Mouse (Mus musculus) ovary, adult 18-20 months (tissue): ENCODE data around the gene Gm10842.

Source experiments
- DNase-seq: peaks from one replicate; pipeline ENCODE4 v3.0.0; 2022; ENCODE audit warnings: low spot score, mixed read lengths

The Gm10842 gene

DNA sequence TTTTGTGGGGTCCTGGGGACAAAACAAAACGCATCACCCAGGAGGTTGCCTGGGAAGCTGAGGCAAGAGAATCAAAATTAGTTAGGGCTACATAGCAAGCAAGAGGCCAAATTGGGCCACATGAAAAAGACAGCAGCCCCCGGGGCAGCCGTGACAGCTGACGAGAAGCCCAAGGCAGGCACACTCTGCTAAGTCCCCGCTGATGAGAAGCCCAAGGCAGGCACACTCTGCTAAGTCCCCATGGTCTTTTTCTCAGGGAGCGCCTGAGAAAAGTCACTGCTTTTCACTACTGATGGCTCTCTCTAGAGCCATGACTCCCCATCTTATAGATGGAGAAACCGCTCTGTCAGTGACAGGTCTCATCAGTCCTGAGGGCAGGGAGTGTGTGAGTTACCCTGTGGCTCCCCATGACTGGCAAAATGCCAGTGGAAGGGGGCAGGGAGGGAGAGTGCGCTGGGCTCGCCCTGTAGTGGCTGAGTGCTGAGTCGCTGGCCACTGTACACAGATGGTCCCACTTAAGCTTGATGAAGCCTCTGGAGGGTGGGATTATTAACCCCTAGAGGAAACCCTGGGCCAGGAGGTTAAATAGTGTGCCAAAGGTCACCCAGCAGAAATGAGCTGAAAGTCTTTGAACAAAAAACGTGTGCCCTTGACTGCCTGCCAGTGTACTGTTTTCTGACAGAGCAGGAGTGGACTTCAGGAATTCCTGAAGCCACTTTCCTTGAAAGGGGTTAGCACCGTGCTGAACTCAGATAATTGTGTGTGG lies 6.6 kb downstream of the Gm10842 start:
- peak; percentile 7 for DNase-seq

DNA sequence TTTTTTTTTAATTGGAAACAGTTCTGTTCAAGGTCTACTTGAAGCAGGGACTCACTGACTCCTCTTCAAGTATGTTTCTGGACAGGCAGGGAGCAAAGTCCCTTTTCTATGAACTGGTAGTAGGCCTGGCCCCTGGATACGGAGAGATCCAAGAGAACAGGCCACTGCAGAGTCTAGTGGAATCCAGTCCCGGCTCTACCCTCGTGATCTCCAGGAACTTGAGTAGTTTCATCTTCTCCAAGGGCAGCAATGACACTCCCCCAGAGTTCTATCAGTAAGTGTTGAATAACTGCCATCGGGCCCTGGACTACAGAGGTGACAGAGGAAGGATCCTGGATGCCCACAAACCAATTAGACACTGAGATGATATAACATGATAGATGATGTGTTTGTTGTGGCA lies 9.2 kb downstream of the Gm10842 start:
- DNase-seq: no peak

DNA sequence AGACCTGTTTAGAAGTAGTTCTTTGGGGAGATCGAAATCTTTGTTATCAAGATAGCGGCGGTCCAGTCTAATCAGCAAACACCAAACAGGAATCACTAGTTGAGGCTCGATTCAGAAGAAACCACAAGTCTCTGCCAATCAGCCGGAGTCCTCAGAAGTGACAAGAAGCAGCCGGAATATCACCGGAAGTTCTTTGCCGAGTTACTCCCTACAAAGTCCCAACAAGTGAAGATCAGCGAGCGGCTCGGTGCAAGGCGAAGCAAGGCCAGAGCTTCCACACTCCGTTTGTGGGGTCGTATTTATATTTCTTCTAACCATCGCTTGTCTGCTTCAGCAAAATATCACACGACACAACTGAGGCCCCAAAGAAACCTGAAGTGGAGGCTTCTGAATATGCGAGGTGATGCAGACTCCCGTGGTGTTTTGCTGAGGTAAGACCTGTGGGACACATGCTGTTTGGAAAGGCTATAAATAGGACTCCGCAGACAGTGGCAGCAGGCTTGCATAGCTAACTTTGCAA lies 10.1 kb downstream of the Gm10842 start:
- DNase-seq: no peak

- no peak for DNase-seq
These were observed 11.4 kb downstream of the Gm10842 start for GRCm38 (mm10) chr11:105158047-105158446.

DNA sequence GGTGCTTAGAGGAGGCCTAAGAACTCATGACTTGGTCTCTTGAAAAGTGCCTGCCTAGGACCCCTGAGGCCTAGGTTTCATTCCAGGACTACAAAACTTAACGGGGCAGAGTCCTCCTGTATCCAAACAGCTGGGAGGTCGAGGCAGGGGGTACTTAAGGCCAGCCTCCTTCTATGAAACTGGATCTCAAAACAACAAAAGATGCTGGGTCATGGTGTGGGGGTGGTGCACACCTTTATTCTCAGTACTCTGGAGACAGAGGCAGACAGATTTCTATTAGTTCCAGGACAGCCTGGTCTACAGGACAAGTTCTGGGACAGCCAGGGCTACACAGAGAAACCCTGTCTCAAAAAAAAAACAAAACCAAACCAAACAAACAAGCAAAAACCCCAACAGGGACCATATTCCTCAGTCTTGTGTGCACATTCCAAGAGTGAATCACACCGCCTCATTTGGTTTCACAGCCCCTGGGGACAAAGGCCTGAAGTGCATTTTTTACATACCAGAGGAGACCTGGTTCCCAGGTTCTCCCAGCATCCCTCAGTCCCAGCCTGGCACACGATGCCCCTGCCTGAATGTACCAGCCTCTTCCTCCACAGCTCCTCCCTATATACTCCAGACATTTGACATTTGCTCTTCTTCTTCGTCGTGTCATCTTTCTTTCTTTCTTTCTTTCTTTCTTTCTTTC lies 13.1 kb downstream of the Gm10842 start:
- no peak for DNase-seq

GRCm38 (mm10) chr11:105161411-105161810 lies 14.7 kb downstream of the Gm10842 start:
- no peak for DNase-seq

GRCm38 (mm10) chr11:105164516-105165510 lies 18.1 kb downstream of the Gm10842 start:
- no peak for DNase-seq

DNA sequence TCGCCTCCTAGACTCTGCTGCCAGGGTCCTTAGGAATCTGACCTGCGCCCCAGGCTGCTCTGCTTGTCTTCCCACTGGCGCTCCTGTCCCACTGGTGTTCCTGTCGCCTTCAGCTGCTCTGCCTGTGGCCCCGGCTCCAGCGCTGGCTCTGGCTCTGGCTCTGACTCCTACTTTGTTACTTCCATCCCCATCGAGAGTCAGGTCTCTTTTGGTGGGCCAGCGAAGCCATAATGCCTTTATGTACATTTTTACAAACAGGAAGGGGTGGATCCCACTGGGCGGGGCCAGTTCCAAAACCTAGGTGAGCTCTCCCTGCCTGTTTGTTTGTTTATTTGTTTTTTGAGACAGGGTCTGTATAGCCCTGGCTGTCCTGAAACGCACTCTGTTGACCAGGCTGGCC lies 20.1 kb downstream of the Gm10842 start:
- no peak for DNase-seq

DNA sequence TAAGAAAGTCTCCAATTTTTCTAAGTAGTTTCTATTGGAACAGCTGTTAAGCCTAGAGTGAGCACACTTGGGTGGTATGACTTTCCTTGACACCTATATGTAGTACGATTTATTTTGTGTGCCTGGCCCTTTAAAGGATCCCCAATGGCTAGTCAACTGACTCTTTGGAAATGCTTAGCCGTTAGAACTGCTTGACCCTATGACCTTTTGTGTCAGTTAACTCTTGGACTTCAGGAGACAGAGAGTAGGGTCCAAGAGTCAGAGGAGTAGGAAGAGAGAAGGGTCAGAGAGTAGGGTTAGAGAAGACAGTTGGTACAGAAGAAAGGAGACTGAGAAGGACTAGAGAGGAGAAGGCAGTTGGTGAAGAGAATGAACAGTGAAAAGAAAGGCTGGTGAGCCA lies 31.8 kb downstream of the Gm10842 start, which contains the start of gene Tlk2:
Gene Tlk2, plus strand, starts transcription at position 292 of the 400 bp plus-strand sequence.
- no peak for DNase-seq

- DNase-seq: no peak
These were observed 32.8 kb downstream of the Gm10842 start for GRCm38 (mm10) chr11:105179523-105179922.

DNA sequence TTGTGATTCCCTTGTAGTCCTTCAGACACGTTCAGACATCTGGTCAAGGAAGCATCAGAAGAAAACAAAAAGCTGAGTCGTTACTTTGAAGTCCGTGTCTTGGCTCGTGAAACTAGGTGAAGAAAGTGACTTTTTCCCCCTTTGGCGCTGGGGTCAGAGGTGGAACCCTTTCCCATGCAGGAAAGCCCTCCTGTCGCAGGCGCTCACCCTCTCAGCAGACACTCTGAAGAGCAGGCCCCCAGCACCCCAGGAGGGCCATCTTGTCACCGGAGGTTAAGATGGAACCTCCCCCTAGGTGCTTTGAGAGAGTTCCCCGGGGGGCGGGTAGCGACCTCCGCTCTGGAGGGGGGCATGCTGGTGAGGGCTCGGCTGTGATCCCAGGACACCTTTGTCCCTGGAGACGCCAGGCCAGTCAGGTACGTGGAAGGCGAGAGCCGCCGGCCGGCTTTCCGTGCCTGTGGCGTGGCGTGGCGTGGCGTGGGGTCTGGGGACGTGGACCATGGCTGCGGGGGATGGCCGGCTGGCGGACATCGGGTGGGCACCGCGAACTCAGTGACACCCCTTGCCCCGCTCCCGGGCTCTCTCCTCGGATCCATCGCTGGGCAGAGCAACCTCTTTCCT lies 33.9 kb downstream of the Gm10842 start:
- DNase-seq: peak; percentile 14

GRCm38 (mm10) chr11:105181126-105181637 lies 34.5 kb downstream of the Gm10842 start:
- DNase-seq: peak; percentile 92

GRCm38 (mm10) chr11:105181689-105182460 lies 35.2 kb downstream of the Gm10842 start:
- DNase-seq: peak; percentile 6

DNA sequence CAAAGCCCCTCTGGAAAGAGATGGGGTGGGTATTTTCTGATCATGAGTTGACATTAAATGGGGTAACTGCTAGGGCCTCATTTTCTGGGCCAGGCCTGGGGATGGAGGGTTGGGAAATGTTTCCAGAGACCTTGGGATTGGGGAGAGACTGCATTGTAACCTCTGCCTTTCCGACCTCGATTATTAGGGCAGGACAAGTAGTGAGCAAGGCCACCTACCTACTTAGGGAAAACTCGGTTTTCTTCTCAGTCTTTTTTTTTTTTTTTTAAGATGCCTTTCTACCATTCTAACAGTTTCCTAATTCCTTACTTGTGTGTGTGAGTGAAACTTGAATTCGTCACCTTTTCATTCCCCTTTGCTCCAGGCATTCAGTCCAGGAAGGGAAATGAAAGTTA lies 35.8 kb downstream of the Gm10842 start:
- DNase-seq: no peak

GRCm38 (mm10) chr11:105184678-105185077 lies 38.0 kb downstream of the Gm10842 start:
- no peak for DNase-seq

- no peak for DNase-seq
These were observed 45.5 kb downstream of the Gm10842 start for GRCm38 (mm10) chr11:105192186-105192585.
